Mouse (Mus musculus) heart, embryonic 16.5 days (tissue): ENCODE data around the gene Mgat5. TPM values are rescaled to one million over a fixed set of nuclear protein-coding genes. Genes with fewer than 3 reads are reported as not detected.
A peak's percentile ranks its signal among the peaks of the same experiment; 100 is the strongest.

Source experiments
- ATAC-seq: fragments of 200-750 bp; cut with Nextera tagmentation; replicated peaks from 2 replicates; pipeline ENCODE4 v1.8.0; 2017; ENCODE audit warnings: moderate number of reproducible peaks; ENCODE audit not compliant: insufficient read depth, low FRiP score; ENCODE audit errors: extremely low read depth
- H3K27ac ChIP-seq: fragments of 300-500 bp; sonication (generic); 2 replicates; pipeline ENCODE4 v1.5.1; 2014; ENCODE audit warnings: mild to moderate bottlenecking, low read length, control low read depth, moderate library complexity
- H3K27me3 ChIP-seq: fragments of 300-500 bp; sonication (generic); 2 replicates; pipeline ENCODE4 v1.6.1; 2014; ENCODE audit warnings: low read length, mixed read lengths; ENCODE audit not compliant: control insufficient read depth, insufficient read depth
- H3K36me3 ChIP-seq: fragments of 300-500 bp; sonication (generic); 2 replicates; pipeline ENCODE4 v1.6.1; 2014; ENCODE audit not compliant: control insufficient read depth, insufficient read depth
- H3K4me1 ChIP-seq: fragments of 300-500 bp; sonication (generic); 2 replicates; pipeline ENCODE4 v1.6.1; 2014; ENCODE audit warnings: low read length, mixed read lengths; ENCODE audit not compliant: control insufficient read depth, insufficient read depth
- H3K4me2 ChIP-seq: fragments of 300-500 bp; sonication (generic); 2 replicates; pipeline ENCODE4 v1.6.1; 2014; ENCODE audit warnings: low read depth, mild to moderate bottlenecking, control low read depth, low read length
- H3K4me3 ChIP-seq: fragments of 300-500 bp; sonication (generic); 2 replicates; pipeline ENCODE4 v1.5.1; 2014; ENCODE audit warnings: mild to moderate bottlenecking, control low read depth, low read length
- H3K9ac ChIP-seq: fragments of 300-500 bp; sonication (generic); 2 replicates; pipeline ENCODE4 v1.6.1; 2014; ENCODE audit warnings: low read length, control low read depth
- H3K9me3 ChIP-seq: fragments of 300-500 bp; sonication (generic); replicated peaks from 2 replicates; pipeline ENCODE4 v1.6.1; 2016; ENCODE audit warnings: low read length; ENCODE audit not compliant: control insufficient read depth
- WGBS: fragments of 180-500 bp; shearing (Covaris S2); extraction: QIAGEN DNeasy Blood & Tissue Kit; methylation state at CpG from one replicate; pipeline ENCODE4 v1.1.7; 2014; 5-methylcytosine and 5-hydroxymethylcytosine counted together
- polyA plus RNA-seq: library from polyadenylated mRNA; unstranded; fragments of >200 nt; fragmentation: Nextera tagmentation; extraction: Ambion mirVana; gene quantifications from 2 replicates; pipeline ENCODE4 v1.2.1, GENCODE M21; 2015

Mgat5 gene
- polyA plus RNA-seq, 1 experiment from 2014 or later, result 5.1 TPM

GRCm38 (mm10) chr1:127322169-127322805 lies 117.5 kb downstream of the Mgat5 start:
- no peaks in the 10 kb centered on the region for H3K27me3 ChIP-seq
- 63% methylated on average over 5 of the region's 5 CpGs for WGBS
- H3K27ac ChIP-seq, result no peak overlapping the region; the same call in 1 of the 2 replicates
- no peaks in the 10 kb centered on the region for H3K9me3 ChIP-seq
- no peak overlapping the region for H3K9ac ChIP-seq
- no peak for ATAC-seq
- peaks cover 15% of the 10 kb centered on the region for H3K36me3 ChIP-seq
- H3K4me3 ChIP-seq, result no peak overlapping the region
- H3K4me2 ChIP-seq, result no peak overlapping the region
- H3K4me1 ChIP-seq, result peaks cover 22% of the 10 kb centered on the region

- WGBS, result 86% methylated on average over 8 of the region's 8 CpGs
- Histone ChIP-seq H3K36me3 (peaks cover 15% of the 10 kb centered on the region), H3K27me3 (no peaks in the 10 kb centered on the region), H3K4me2 (no peak overlapping the region), H3K27ac (no peak overlapping the region), H3K4me3 (no peak overlapping the region), H3K4me1 (peaks cover 27% of the 10 kb centered on the region), H3K9ac (no peak overlapping the region), H3K9me3 (no peaks in the 10 kb centered on the region)
- no peak for ATAC-seq
These were observed 120.9 kb downstream of the Mgat5 start for GRCm38 (mm10) chr1:127325601-127326198.

- Histone ChIP-seq H3K27me3 (no peaks in the 10 kb centered on the region), H3K27ac (no peak overlapping the region), H3K4me1 (peaks cover 16% of the 10 kb centered on the region), H3K36me3 (peaks cover 14% of the 10 kb centered on the region), H3K4me3 (no peak overlapping the region), H3K9ac (no peak overlapping the region), H3K4me2 (no peak overlapping the region), H3K9me3 (no peaks in the 10 kb centered on the region)
- 81% methylated on average over 6 of the region's 6 CpGs for WGBS
- ATAC-seq, result no peak
These were observed 123.0 kb downstream of the Mgat5 start for GRCm38 (mm10) chr1:127327773-127328172.

- Histone ChIP-seq H3K4me2 (no peak overlapping the region), H3K9ac (no peak overlapping the region), H3K27ac (no peak overlapping the region), H3K4me1 (peaks cover 15% of the 10 kb centered on the region), H3K9me3 (no peaks in the 10 kb centered on the region), H3K4me3 (no peak overlapping the region), H3K36me3 (peaks cover 9% of the 10 kb centered on the region; the same call in 1 of the 2 replicates), H3K27me3 (no peaks in the 10 kb centered on the region)
- no peak for ATAC-seq
- whole genome bisulfite sequencing, result 68% methylated on average over 5 of the region's 5 CpGs
These were observed 123.6 kb downstream of the Mgat5 start for GRCm38 (mm10) chr1:127328354-127328875.

GRCm38 (mm10) chr1:127329810-127330209 lies 125.0 kb downstream of the Mgat5 start:
- H3K9ac ChIP-seq, result no peak overlapping the region
- 48% methylated on average over 6 of the region's 6 CpGs for WGBS
- peaks cover 15% of the 10 kb centered on the region for H3K4me1 ChIP-seq
- no peak overlapping the region for H3K4me2 ChIP-seq
- H3K27ac ChIP-seq, result peak overlapping the region; percentile 89
- ATAC-seq, result peak; percentile 93
- H3K27me3 ChIP-seq, result no peaks in the 10 kb centered on the region
- no peaks in the 10 kb centered on the region for H3K36me3 ChIP-seq
- no peak overlapping the region for H3K4me3 ChIP-seq
- no peaks in the 10 kb centered on the region for H3K9me3 ChIP-seq

GRCm38 (mm10) chr1:127337740-127338139 lies 132.9 kb downstream of the Mgat5 start:
- Histone ChIP-seq H3K36me3 (no peaks in the 10 kb centered on the region), H3K27ac (no peak overlapping the region)
- no peak for ATAC-seq

GRCm38 (mm10) chr1:127338833-127339487 lies 134.1 kb downstream of the Mgat5 start:
- 38% methylated on average over 9 of the region's 9 CpGs for WGBS
- Histone ChIP-seq H3K9me3 (no peaks in the 10 kb centered on the region), H3K27ac (peak overlapping the region; percentile 41), H3K4me2 (no peak overlapping the region), H3K27me3 (no peaks in the 10 kb centered on the region), H3K9ac (0 out of 2 replicates have a peak overlapping the region, but pooled peaks have one; percentile 41), H3K4me3 (no peak overlapping the region), H3K4me1 (peaks cover 20% of the 10 kb centered on the region), H3K36me3 (no peaks in the 10 kb centered on the region)
- ATAC-seq, result no peak; the same call in 1 of the 2 replicates

More at GRCm38 (mm10) chr1:127337740-127338139, 132.9 kb downstream of the Mgat5 start:
- H3K9ac ChIP-seq, result no peak overlapping the region
- 76% methylated on average over 10 of the region's 10 CpGs for WGBS
- H3K4me2 ChIP-seq, result no peak overlapping the region
- no peaks in the 10 kb centered on the region for H3K9me3 ChIP-seq
- H3K27me3 ChIP-seq, result no peaks in the 10 kb centered on the region
- peaks cover 17% of the 10 kb centered on the region for H3K4me1 ChIP-seq
- no peak overlapping the region for H3K4me3 ChIP-seq

- no peaks in the 10 kb centered on the region for H3K36me3 ChIP-seq
- H3K4me3 ChIP-seq, result no peak overlapping the region
- no peak for ATAC-seq
- WGBS, result 86% methylated on average over 9 of the region's 9 CpGs
- H3K9ac ChIP-seq, result no peak overlapping the region
- H3K4me1 ChIP-seq, result peaks cover 33% of the 10 kb centered on the region
- no peak overlapping the region for H3K27ac ChIP-seq
- H3K27me3 ChIP-seq, result no peaks in the 10 kb centered on the region
- H3K4me2 ChIP-seq, result no peak overlapping the region
- no peaks in the 10 kb centered on the region for H3K9me3 ChIP-seq
These were observed 135.5 kb downstream of the Mgat5 start for GRCm38 (mm10) chr1:127340296-127340695.

- Histone ChIP-seq H3K9me3 (no peaks in the 10 kb centered on the region), H3K27me3 (no peaks in the 10 kb centered on the region), H3K4me2 (no peak overlapping the region), H3K4me3 (no peak overlapping the region), H3K9ac (no peak overlapping the region), H3K27ac (no peak overlapping the region), H3K36me3 (no peaks in the 10 kb centered on the region), H3K4me1 (peaks cover 47% of the 10 kb centered on the region)
- ATAC-seq, result no peak
- 54% methylated on average over 9 of the region's 9 CpGs for WGBS
These were observed 140.1 kb downstream of the Mgat5 start for GRCm38 (mm10) chr1:127344913-127345312.
